Mouse (Mus musculus) fibroblast of lung, adult 2 months (primary cell): ENCODE data around the gene Mtss1l.

Source experiments
- DNase-seq: peaks from one replicate; pipeline ENCODE4 v3.0.0-alpha.2; 2011; ENCODE audit warnings: low read depth

Mtss1l gene

GRCm38 (mm10) chr8:110720685-110721598, at the start of gene Mtss1l:
TSS of gene Mtss1l (plus strand) at chr8:110721476.
- peak; percentile 78 for DNase-seq

- no peak for DNase-seq
Observed at GRCm38 (mm10) chr8:110672133-110672532, 49.1 kb upstream of the Mtss1l start.

DNA sequence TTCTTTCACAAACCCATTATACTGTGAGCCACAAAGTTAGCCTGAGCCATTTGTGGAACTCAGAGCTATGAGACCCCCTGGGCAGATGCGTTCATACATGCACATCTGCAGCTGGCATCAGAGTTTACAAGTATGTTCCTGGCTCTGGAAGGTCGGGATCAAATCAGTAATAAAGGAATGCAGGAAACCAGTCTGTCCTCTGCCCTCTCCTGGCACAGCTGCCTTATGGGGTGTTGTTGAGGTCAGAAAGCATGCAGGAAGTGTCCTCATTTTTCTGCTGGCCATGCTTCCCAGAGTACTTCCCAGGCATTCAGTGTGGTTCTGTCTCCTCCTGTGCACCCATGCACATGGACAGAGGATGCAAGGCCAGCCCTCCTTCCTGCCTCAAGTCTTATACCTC, 48.1 kb upstream of the Mtss1l start:
- no peak for DNase-seq

GRCm38 (mm10) chr8:110674589-110674988, 46.7 kb upstream of the Mtss1l start:
- DNase-seq: no peak

DNA sequence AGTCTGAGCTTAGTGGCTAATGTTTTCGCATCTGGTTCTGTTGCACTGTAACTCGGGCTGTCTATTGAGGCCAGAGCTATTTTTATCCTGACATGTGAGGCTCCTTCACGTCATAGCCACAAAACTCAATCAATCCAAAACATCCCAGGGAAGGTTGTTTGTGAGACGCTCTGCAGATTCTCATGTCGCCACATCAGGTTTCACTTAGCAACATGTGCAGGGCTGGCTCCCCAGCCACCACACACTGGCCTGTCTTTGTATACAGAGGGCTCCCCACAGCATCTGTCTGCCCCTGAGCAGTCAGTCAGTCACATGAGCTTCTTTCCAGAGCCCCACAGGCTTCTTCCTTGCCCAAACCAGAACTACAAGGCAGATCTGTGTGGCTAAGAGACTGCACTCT, 44.6 kb upstream of the Mtss1l start:
- peak; percentile 98 for DNase-seq

DNA sequence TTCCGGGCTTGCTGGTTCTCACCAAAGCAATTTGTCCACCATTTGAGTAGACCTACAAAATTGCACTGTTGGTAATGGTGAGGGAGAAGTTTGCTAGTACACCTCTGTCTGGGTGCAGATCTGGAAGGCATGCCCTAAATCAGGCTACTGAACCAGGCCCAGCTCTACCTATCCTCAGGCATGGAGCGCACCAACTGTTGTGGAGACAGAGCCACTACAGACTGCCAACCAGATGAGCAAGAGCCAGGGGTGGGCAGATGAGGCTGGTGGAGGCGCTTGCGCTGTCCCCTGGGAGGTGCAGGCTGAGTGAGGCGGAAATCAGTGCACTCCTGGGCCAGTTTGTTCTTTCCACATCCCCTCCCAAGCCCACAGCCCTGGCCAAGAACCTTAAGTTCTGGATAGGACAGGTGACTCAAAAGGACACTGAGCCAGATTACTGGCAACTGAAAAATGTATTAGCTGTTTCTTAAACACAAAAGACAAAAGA, 44.1 kb upstream of the Mtss1l start:
- no peak for DNase-seq

- no peak for DNase-seq
Observed at GRCm38 (mm10) chr8:110678989-110679388, 42.3 kb upstream of the Mtss1l start.

DNA sequence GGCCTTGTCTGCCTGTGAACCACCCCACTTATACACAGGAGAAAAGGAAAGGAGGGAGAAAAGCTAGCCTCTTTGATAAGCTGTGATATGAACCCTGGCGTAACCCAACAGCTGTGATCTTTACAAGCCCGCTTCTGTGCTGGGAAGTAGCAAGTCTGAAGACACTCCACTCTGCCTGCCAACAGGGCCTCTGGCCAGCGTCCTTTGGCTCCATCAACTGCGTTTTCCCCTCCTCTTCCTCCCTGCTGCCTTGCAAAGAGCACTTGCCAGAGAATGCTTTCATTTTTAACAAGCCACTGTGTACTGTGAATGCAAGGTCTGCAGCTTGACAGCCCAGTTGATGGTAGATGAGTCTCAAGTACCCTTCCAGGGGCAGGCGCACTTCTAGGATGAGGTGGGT, 33.5 kb upstream of the Mtss1l start:
- DNase-seq: peak; percentile 74

- no peak for DNase-seq
Observed at GRCm38 (mm10) chr8:110689961-110690360, 31.3 kb upstream of the Mtss1l start.

DNA sequence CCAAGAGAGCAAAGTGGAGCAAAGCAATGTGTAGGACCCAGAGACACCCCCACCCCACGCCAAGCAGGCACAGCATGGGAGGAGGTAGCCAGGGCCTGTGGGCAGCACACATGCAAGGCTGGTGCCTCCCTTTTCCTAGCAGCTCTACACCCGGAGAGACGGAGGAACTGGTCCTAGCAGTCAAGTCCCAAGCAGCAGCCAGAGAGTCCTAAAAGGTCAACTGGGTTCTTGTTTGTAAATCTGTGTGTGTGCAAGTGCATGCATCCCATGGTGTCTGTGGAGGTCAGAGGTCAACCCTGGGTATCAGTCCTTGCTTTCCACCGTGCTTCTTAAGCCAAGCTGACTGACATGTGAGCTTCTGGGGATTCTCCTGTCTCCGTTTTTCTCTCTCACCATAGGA, 27.1 kb upstream of the Mtss1l start:
- DNase-seq: no peak

DNA sequence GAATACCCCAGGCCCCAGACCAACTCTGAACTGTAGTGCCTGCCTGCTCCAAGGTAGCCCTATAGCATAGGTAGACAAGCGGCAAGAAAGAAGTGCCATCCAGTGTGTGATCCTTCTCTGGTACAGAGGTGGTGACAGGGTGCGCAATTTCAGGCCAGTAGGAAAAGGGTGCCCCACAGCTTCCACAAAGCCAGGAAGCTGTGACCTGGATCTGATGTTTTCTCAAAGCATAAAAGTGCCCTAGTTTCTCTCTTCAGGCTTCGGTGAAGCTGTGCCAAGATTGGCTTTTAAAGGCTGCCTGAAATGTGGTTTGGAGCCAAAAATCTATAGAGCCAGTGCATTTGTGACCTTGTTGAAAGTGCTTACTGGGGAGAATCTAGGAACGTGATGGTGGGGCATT, 26.4 kb upstream of the Mtss1l start:
- no peak for DNase-seq

- DNase-seq: no peak
Observed at GRCm38 (mm10) chr8:110695431-110695830, 25.8 kb upstream of the Mtss1l start.

GRCm38 (mm10) chr8:110696051-110696450, 25.2 kb upstream of the Mtss1l start:
- DNase-seq: no peak

DNA sequence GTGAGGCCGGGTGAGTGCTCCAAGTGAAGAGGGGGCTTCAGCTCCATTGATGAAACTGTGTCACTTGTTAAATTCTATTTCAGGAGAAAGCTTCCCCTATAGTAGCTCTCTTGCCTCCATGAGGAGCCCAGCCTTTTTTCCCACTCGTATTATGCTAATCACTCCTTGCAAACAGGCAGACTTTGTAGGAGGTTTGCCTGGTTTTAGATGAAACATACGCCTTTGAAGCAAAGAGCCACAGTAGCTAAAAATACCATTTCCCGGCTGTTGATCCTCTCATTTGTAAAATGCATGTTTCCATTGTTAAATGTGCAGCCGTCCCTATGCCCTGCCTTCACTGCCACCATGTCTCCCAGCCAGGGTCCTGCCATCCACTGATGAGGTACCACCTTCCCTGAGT, 23.7 kb upstream of the Mtss1l start:
- no peak for DNase-seq

DNA sequence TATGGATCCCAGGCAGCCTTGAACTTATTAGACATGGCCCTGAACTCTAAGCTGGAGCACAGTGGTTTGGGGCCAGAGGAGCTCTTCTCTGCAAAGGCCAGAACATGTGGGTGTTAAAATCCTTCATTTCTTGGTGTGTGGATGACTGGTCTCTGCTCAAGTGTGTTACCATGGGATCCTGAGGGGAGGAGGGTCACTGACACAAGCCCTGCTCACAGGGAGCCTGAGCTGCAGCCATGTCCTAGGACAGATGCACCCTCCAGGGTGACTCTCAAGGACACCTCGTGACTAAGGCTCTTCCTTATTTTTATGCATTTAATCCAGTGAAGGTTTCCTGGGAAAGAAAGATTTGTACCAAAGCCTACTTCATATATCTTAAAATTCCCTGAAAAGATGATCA, 23.2 kb upstream of the Mtss1l start:
- DNase-seq: no peak

- no peak for DNase-seq
Observed at GRCm38 (mm10) chr8:110699501-110699900, 21.8 kb upstream of the Mtss1l start.

DNA sequence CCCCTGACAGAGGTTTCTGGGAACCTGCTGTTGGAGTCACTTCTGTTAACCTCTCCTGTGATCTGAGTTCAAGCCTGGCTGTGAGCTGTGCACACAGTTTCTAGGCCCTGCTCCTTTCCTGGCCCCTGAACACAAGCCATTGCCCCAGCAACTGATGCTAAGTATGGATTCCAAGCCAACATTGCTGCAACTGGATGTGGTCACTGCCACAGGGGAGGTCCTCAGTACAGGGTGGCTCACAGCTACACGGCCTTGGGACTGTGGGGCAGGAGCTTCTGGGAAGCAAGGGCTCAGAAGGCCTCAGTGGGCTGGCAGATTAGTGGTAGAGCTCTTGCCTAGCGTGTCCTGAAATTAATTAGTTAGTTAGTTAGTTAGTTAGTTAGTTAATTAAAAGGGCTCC, 20.7 kb upstream of the Mtss1l start:
- DNase-seq: no peak

DNA sequence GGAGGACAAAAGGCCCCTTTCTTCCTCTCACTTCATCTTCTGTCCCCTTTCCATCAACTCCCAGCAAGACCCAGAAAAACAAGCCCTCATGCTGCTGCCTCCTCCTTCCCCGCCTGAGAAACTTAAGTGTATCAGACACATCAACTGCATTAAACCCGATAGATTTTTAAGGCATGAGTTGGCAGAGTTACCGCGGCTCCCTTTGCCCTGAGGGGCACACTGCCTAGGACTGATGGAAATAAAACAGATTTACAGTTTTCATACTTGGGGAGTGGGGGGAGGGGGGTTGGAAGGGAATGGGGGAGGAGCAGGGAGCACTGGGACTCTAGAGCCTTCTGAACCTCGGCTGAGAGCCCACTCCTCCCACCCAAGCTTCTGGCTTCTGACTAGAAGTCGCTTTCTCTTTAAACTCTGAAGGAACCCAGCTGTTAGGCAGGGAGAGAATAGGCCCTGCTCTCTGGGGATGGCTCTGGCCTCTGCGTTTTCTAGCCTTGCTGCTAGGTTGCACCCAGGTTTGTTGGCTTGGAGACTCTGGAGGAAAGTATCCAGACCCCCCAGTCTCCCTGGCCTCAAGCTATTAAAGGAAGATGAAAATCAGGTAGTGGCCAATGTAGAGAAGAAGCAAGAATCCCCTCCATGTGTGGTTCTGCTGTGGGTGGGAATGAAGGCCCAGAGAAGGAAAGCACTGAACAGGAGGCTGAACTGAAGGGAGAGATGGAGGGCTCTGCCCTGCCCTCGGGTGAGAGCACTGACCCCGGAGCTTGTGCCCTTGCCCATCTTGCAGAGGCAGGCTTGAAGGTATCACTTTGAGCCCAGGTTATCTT, 18.4 kb upstream of the Mtss1l start:
- no peak for DNase-seq

DNA sequence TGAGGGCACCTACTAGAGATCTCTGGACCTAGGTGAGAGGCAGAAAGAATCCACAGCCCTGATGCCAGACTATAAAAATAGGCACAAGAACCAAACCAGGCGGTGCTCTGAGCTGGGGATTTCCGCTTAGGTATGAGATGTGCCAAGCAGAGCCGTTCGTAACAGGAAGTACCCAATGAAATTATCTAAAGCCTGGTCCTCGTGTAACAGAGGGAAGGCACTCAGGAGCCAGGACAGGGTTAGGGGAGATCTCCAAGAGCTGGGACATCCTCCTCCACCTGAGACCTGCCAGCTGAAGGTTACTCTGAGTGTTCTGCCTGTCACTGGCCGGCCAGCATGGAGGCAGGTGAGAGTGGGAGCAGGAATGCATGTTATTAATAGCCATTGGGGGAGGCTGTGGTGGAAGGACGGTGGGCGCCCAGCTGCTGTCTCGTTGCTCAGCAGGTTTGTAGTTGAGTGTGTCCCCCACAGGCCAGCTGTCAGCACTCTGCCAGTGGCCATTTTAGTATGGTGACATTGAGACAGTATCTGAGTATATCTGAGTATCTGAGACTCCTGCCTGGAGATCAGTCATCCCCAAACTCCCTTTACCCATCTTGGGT, 17.7 kb upstream of the Mtss1l start:
- no peak for DNase-seq

GRCm38 (mm10) chr8:110704103-110704502, 17.2 kb upstream of the Mtss1l start:
- no peak for DNase-seq

DNA sequence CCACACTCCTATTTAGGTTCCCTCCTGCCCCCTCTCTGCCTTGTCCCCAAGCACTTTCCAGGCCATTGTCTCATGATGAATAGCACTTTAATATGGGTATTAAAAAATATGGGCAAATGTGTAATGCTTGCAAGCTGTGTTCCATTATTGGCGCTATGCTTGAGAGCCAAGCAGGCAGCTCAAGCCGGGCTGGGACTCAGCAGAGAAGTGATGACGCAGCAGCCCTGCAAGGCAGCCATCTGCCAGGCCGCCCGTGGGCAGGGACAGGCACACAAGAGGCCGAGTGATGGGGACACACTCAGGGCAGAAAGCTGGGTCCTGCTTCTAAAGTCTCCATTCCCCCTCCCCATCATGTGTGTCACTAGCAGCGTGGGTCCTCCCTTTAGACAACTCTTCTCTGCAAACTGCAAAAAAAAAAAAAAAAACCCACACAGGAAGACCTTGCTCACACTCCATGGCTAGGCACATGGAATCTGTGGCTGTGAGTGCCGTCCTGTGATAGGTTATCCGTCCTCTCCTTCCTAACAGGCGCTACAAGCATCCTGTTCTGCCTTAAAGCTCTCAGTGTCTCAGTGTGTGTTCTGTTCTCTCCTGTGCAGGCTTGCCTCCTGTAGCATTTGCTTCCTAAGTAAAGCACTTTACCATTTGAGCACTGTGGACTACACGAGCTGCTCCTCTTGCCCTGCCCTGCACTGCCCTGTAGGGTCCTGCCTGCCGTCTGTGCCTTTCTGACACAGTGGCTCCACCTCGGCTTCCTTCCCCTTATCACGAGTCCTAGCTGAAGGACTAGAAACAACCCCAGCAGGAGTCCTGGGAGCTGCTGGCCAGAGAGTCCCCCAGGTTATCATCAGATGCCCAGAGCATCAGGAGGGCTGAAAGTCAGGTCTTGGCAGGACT, 15.6 kb upstream of the Mtss1l start:
- DNase-seq: no peak
